ENCODE assay signal across 12 mouse cellular contexts in genomic region chr13:15556646-15557098, GRCm38 (mm10).
DNase-seq lines count a peak whose midpoint lies in the region; ATAC-seq and TF ChIP-seq lines count a peak whose summit lies in the region.
"Had no signal": no experiment of that assay in that cellular context is flagged by ENCODE, and none has a peak within 500 bp of the region (broad histone marks: within the 10 kb centered on the region; RNA-seq: fewer than 3 reads in every experiment).

No protein-coding gene starts in this region.

- no peak for TF ChIP-seq POLR2A in embryonic fibroblast, embryonic 13.5 days (IDR thresholded peaks at IDR 0.05; ENCODE audit: low read depth, low read length)

- TF ChIP-seq CTCF in left cerebral cortex, adult 2 months (IDR thresholded peaks at IDR 0.05): peak; percentile 25
- TF ChIP-seq CTCF in embryonic fibroblast, embryonic 13.5 days (IDR thresholded peaks at IDR 0.05; ENCODE audit: borderline replicate concordance, insufficient read depth, low read length): no peak

- WGBS in hindbrain, embryonic 11.5 days: 38% methylated on average over 2 of the region's 2 CpGs
- WGBS in midbrain, embryonic 16.5 days: 13% methylated on average over 2 of the region's 2 CpGs

- H3K9me3 ChIP-seq in hindbrain, embryonic 11.5 days (ENCODE audit: control insufficient read depth, low read length): no peaks in the 10 kb centered on the region
- H3K9me3 ChIP-seq in midbrain, embryonic 16.5 days (replicated peaks; ENCODE audit: control insufficient read depth, low read length, poor library complexity, severe bottlenecking): no peaks in the 10 kb centered on the region
- H3K9me3 ChIP-seq: embryonic facial prominence, embryonic 12.5 days; heart, embryonic 10.5 days; limb, embryonic 12.5 days had no signal

- H3K27me3 ChIP-seq in hindbrain, embryonic 11.5 days (ENCODE audit: control insufficient read depth, insufficient read depth, low read length): no peaks in the 10 kb centered on the region
- no peaks in the 10 kb centered on the region for H3K27me3 ChIP-seq in midbrain, embryonic 16.5 days (ENCODE audit: control insufficient read depth, insufficient read depth, low read depth, low read length)
- H3K27me3 ChIP-seq: embryonic facial prominence, embryonic 12.5 days; limb, embryonic 12.5 days had no signal

- no peaks in the 10 kb centered on the region for H3K36me3 ChIP-seq in hindbrain, embryonic 11.5 days (ENCODE audit: control insufficient read depth, insufficient read depth, low read length)
- H3K36me3 ChIP-seq in midbrain, embryonic 16.5 days (ENCODE audit: control insufficient read depth, insufficient read depth, low read length): no peaks in the 10 kb centered on the region
- H3K36me3 ChIP-seq: embryonic facial prominence, embryonic 12.5 days; heart, embryonic 10.5 days; limb, embryonic 12.5 days had no signal

- H3K4me1 ChIP-seq in embryonic fibroblast, embryonic 13.5 days (ENCODE audit: control insufficient read depth, insufficient read depth, low read length): peaks cover 14% of the 10 kb centered on the region
- H3K4me1 ChIP-seq in hindbrain, embryonic 11.5 days (replicated peaks; ENCODE audit: control insufficient read depth, insufficient read depth, low read length): no peaks in the 10 kb centered on the region
- H3K4me1 ChIP-seq in midbrain, embryonic 16.5 days (ENCODE audit: control insufficient read depth, insufficient read depth, low read length): peaks cover 12% of the 10 kb centered on the region
- H3K4me1 ChIP-seq: heart, embryonic 10.5 days had no signal

- no peak overlapping the region for H3K4me2 ChIP-seq in hindbrain, embryonic 11.5 days (replicated peaks; ENCODE audit: low read depth, low read length)
- no peak overlapping the region for H3K4me2 ChIP-seq in midbrain, embryonic 16.5 days (ENCODE audit: low read length)
- H3K4me2 ChIP-seq: embryonic facial prominence, embryonic 12.5 days; limb, embryonic 12.5 days had no signal

- H3K4me3 ChIP-seq in left cerebral cortex, adult 2 months: no peak overlapping the region
- no peak overlapping the region for H3K4me3 ChIP-seq in embryonic fibroblast, embryonic 13.5 days (ENCODE audit: insufficient read depth, low read length)
- no peak overlapping the region for H3K4me3 ChIP-seq in hindbrain, embryonic 11.5 days (ENCODE audit: low read depth, low read length)
- H3K4me3 ChIP-seq in midbrain, embryonic 16.5 days (ENCODE audit: low read depth, low read length): no peak overlapping the region
- H3K4me3 ChIP-seq: embryonic facial prominence, embryonic 12.5 days; heart, embryonic 10.5 days; limb, embryonic 12.5 days had no signal

- ATAC-seq in hindbrain, embryonic 11.5 days (ENCODE audit: low FRiP score): peak; percentile 90
- ATAC-seq in midbrain, embryonic 16.5 days: peak; percentile 49

- peak overlapping the region; percentile 28 for H3K27ac ChIP-seq in left cerebral cortex, adult 2 months
- 0 out of 2 replicates have a peak overlapping the region, but pooled peaks have one; percentile 2 for H3K27ac ChIP-seq in embryonic fibroblast, embryonic 13.5 days (ENCODE audit: insufficient read depth, low read length)
- H3K27ac ChIP-seq in hindbrain, embryonic 11.5 days (ENCODE audit: low read depth, low read length): no peak overlapping the region
- no peak overlapping the region for H3K27ac ChIP-seq in midbrain, embryonic 16.5 days (ENCODE audit: low read length)
- H3K27ac ChIP-seq: embryonic facial prominence, embryonic 12.5 days; heart, embryonic 10.5 days; limb, embryonic 12.5 days had no signal

- intact Hi-C loops in left cerebral cortex, adult 2 months (cut with DNase I): no loop called here

- H3K9ac ChIP-seq in hindbrain, embryonic 11.5 days (ENCODE audit: low read depth, low read length): no peak overlapping the region
- H3K9ac ChIP-seq in midbrain, embryonic 16.5 days (ENCODE audit: low read depth, low read length): no peak overlapping the region
- H3K9ac ChIP-seq: embryonic facial prominence, embryonic 12.5 days; limb, embryonic 12.5 days had no signal

- no peak for DNase-seq in left cerebral cortex, adult 2 months (ENCODE audit: extremely low spot score in 1 of 2, low spot score in 2 of 2)
- DNase-seq in left cerebral cortex, adult 18-20 months (ENCODE audit: low spot score in 2 of 2): no peak
- DNase-seq in hindbrain, embryonic 11.5 days (ENCODE audit: low spot score): peak; percentile 43
- no peak for DNase-seq in frontal cortex, postnatal 25 days (ENCODE audit: low spot score in 2 of 2)
- DNase-seq in gastrocnemius, postnatal 25 days: no peak
- no peak for DNase-seq in right cerebral cortex, postnatal 25 days
- DNase-seq: kidney, postnatal 14 days had no signal

Comparison
In these comparisons a context has a peak if more than half of its experiments do, and no peak if none do; other contexts are left out.
1. H3K27ac ChIP-seq: peak in left cerebral cortex, adult 2 months (single experiment) and embryonic fibroblast, embryonic 13.5 days (single experiment); none in hindbrain, embryonic 11.5 days (single experiment) and midbrain, embryonic 16.5 days (single experiment).